Mouse (Mus musculus) midbrain, embryonic 11.5 days (tissue): Measurements from ENCODE around the gene L1td1. TPM values are rescaled to one million over a fixed set of nuclear protein-coding genes. Genes with fewer than 3 reads are reported as not detected.

Experiments
- polyA plus RNA-seq: library from polyadenylated mRNA; unstranded; fragments of >200 nt; fragmentation: Nextera tagmentation; extraction: Ambion mirVana; gene quantifications from 2 replicates; pipeline ENCODE4 v1.2.1, GENCODE M21; 2014

The L1td1 gene
- polyA plus RNA-seq, 1 experiment from 2014 or later: not detected

Other genes with a start within 250 kb of the L1td1 start
- 0.92 and 0.98 TPM in 2 replicates for gene Kank4, start 90.8 kb downstream of the L1td1 start, polyA plus RNA-seq
- gene I0C0044D17Rik, start 97.1 kb downstream of the L1td1 start, polyA plus RNA-seq: not detected in 2 replicates
- gene Usp1, start 197.1 kb downstream of the L1td1 start, polyA plus RNA-seq: 135 and 139 TPM in 2 replicates